Mouse (Mus musculus) cortical plate, adult 2 months (tissue): ENCODE results near the gene Tbc1d2b.

Source experiments
- CTCF ChIP-seq: fragments of 200-500 bp; IDR thresholded peaks from 2 replicates; pipeline ENCODE4 v1.5.1; 2011; ENCODE audit warnings: mild to moderate bottlenecking, control low read depth, low read length; ENCODE audit not compliant: insufficient read depth; ENCODE audit errors: extremely low read depth
- POLR2A ChIP-seq: fragments of 200-500 bp; IDR thresholded peaks from 2 replicates; pipeline ENCODE4 v1.6.1; 2011; ENCODE audit warnings: mild to moderate bottlenecking, low read length, control low read depth; ENCODE audit not compliant: insufficient read depth; ENCODE audit errors: extremely low read depth

DNA sequence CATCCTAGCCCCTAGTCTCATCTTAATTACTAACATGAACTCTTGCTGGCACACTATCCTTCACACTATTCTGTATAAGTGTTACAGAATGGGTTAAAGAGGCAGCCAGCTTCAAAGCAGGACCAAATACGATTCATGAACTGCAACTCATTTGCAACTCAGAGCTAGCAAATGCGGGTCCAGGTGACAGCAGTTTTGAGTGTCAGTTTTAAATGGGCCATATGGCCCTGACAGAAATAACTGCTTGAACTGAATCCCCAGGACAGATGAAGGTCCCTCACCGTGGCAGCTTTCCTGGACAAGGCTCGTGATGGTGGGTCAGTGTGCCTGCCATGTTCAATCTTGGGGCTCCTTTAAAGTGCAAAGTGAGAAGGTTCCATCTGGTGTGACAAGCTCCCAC is 100.6 kb downstream of the Tbc1d2b start:
- no peak for TF ChIP-seq CTCF
- no peak for TF ChIP-seq POLR2A
